Mouse (Mus musculus) myocyte (in vitro differentiated cells): ENCODE data around the gene Gm32687. TPM values are rescaled to one million over a fixed set of nuclear protein-coding genes. Genes with fewer than 3 reads are reported as not detected.
"Not testable (repeated sequence)": the region's sequence is repeated elsewhere in the genome, so short reads cannot be mapped to it uniquely, and the experiment has no call there.

Experiments
- H3K27me3 ChIP-seq: one replicate; pipeline ENCODE4 v1.6.1; 2011; ENCODE audit not compliant: control insufficient read depth, insufficient read depth, insufficient read length
- H3K36me3 ChIP-seq: one replicate; pipeline ENCODE4 v1.6.1; 2011; ENCODE audit not compliant: control insufficient read depth, insufficient read depth
- H3K4me2 ChIP-seq: one replicate; pipeline ENCODE4 v1.6.1; 2011; ENCODE audit warnings: low read depth, control low read depth
- H3K4me3 ChIP-seq: one replicate; pipeline ENCODE4 v1.5.1; 2011; ENCODE audit warnings: mild to moderate bottlenecking, control low read depth, moderate library complexity
- H3K79me2 ChIP-seq: one replicate; pipeline ENCODE4 v1.6.1; 2011; ENCODE audit not compliant: control insufficient read depth, insufficient read depth
- H3ac ChIP-seq: one replicate; pipeline ENCODE4 v1.6.1; 2011; ENCODE audit not compliant: control insufficient read depth, insufficient read length
- polyA plus RNA-seq: library from polyadenylated mRNA; unstranded; fragments of >200 nt; fragmentation: generic; extraction: Trizol; gene quantifications from one replicate; pipeline ENCODE4 v1.2.1, GENCODE M21; 2012; ENCODE audit warnings: missing spikeins

Gm32687 gene
- not detected for polyA plus RNA-seq

- H3K4me3 ChIP-seq, H3K27me3 ChIP-seq, H3ac ChIP-seq: not testable (repeated sequence)
Measured at GRCm38 (mm10) chr10:81863409-81864407, at the start of gene Gm32687. TSS of gene Gm32687 (plus strand) at chr10:81863934.

DNA sequence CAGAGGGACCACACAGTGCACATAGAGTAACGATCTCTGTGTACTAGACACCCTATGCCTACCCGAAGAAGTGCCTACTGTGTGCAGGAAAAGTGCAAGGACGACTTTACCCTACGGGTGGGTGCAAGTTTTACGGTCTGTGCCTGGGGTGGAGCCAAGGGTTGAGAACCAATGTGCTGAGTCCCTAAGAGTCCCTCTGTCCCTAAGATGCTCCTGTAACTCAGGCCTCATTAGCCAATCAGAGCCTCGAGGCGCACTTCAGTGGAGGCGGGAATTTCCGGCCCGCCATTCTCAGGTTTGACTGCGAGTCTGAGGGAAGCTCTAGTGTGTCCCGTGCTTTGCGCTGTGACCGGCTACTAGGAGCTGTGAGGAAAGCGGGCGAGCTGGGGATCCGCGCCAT lies 17.5 kb upstream of the Gm32687 start:
- not testable (repeated sequence) for H3K27me3 ChIP-seq, H3ac ChIP-seq, H3K4me2 ChIP-seq, H3K4me3 ChIP-seq, H3K36me3 ChIP-seq, H3K79me2 ChIP-seq

More at GRCm38 (mm10) chr10:81863409-81864407, at the start of gene Gm32687:
- H3K79me2 ChIP-seq, H3K4me2 ChIP-seq, H3K36me3 ChIP-seq: not testable (repeated sequence)

GRCm38 (mm10) chr10:81929842-81930743 lies 66.4 kb downstream of the Gm32687 start, which contains the start of gene Zfp781:
TSS of gene Zfp781 (minus strand) at chr10:81930480.
- not testable (repeated sequence) for H3K36me3 ChIP-seq, H3K4me3 ChIP-seq, H3K27me3 ChIP-seq, H3K79me2 ChIP-seq, H3K4me2 ChIP-seq, H3ac ChIP-seq

Other genes starting within 250 kb of the Gm32687 start
- gene Sirt6, start 236.1 kb upstream of the Gm32687 start, polyA plus RNA-seq = 28.0 TPM
- 11.8 TPM for gene Ankrd24, start 235.4 kb upstream of the Gm32687 start, polyA plus RNA-seq
- 0.59 TPM for gene Gm10778, start 214.9 kb upstream of the Gm32687 start, polyA plus RNA-seq
- 1.1 TPM for gene Zfp433, start 159.1 kb upstream of the Gm32687 start, polyA plus RNA-seq
- gene Gm3055, start 92.8 kb upstream of the Gm32687 start, polyA plus RNA-seq = 0.89 TPM
- gene Gm4767, start 51.7 kb upstream of the Gm32687 start, polyA plus RNA-seq = 0.19 TPM
- 0.60 TPM for gene Zfp781, start 66.5 kb downstream of the Gm32687 start, polyA plus RNA-seq
- gene Zfp873, start 184.2 kb downstream of the Gm32687 start, polyA plus RNA-seq = 0.86 TPM
- gene BC024063, start 219.4 kb downstream of the Gm32687 start, polyA plus RNA-seq = 0.77 TPM